Mouse (Mus musculus) heart, adult 2 months (tissue): ENCODE data around the gene Gm3045.

Experiments
- CTCF ChIP-seq: fragments of 200-600 bp; IDR thresholded peaks from 2 replicates; pipeline ENCODE4 v1.8.1; 2022; ENCODE audit warnings: antibody characterized with exemption, mild to moderate bottlenecking, moderate library complexity
- POLR2A ChIP-seq: fragments of 200-500 bp; IDR thresholded peaks from 2 replicates; pipeline ENCODE4 v1.6.1; 2011; ENCODE audit warnings: mild to moderate bottlenecking, low read depth, low read length, control low read depth; ENCODE audit not compliant: insufficient read depth

DNA sequence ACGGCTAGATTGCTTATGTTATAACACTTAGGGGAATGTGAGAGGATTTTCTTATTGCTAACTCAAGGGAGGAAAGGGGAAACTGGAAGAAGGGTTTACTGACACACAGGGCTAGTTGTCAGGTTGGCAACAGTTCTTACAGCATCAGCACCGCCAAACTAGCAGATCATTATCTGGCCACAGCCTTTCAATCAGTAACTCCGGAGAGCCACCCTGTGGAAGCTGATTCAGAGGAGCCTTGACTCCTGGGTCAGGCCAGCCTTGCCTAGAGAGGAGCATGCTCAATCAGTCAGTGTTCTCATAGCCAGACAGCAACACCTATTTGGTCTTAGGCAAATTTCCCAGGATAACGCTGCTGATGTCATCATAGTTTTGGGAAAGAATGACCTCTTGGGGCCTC lies 35.1 kb downstream of the Gm3045 start:
- no peak for TF ChIP-seq CTCF
- TF ChIP-seq POLR2A: no peak
